Mouse (Mus musculus) lung, adult 2 months (tissue): ENCODE measurements around the gene Sema5b. TPM values are rescaled to one million over a fixed set of nuclear protein-coding genes. Genes with fewer than 3 reads are reported as not detected.

Experiments used
- DNase-seq: peaks from one replicate; pipeline ENCODE4 v3.0.0; 2022
- H3K4me1 ChIP-seq: fragments of 200-500 bp; 2 replicates; pipeline ENCODE4 v1.6.1; 2011; ENCODE audit warnings: low read length; ENCODE audit not compliant: control insufficient read depth, insufficient read depth
- H3K4me3 ChIP-seq: fragments of 200-500 bp; replicated peaks from 2 replicates; pipeline ENCODE3; 2011; ENCODE audit warnings: low read depth, mild to moderate bottlenecking, control low read depth, low read length; ENCODE audit errors: extremely low read depth
- CTCF ChIP-seq: fragments of 200-500 bp; IDR thresholded peaks from 2 replicates; pipeline ENCODE4 v1.5.1; 2011; ENCODE audit warnings: mild to moderate bottlenecking, low read length, control low read depth; ENCODE audit not compliant: insufficient read depth
- POLR2A ChIP-seq: fragments of 200-500 bp; IDR thresholded peaks from 2 replicates; pipeline ENCODE4 v1.6.1; 2011; ENCODE audit warnings: low read depth, mild to moderate bottlenecking, control low read depth, low read length, borderline replicate concordance; ENCODE audit errors: extremely low read depth
- WGBS: fragments of 180-500 bp; shearing (Covaris S2); methylation state at CpG from one replicate; pipeline ENCODE4 v1.1.7; 2018; 5-methylcytosine and 5-hydroxymethylcytosine counted together
- polyA plus RNA-seq: library from polyadenylated mRNA; depleted of rRNA; stranded (reverse); fragments of >200 nt; gene quantifications from 2 replicates; pipeline ENCODE4 v1.2.3, GENCODE M21; 2012

The Sema5b gene
- polyA plus RNA-seq, 1 experiment, result 0.76 TPM

GRCm38 (mm10) chr16:35587046-35587779, 46.3 kb downstream of the Sema5b start:
- 73% methylated on average over 8 of the region's 8 CpGs for WGBS
- TF ChIP-seq CTCF, result no peak
- TF ChIP-seq POLR2A, result no peak
- no peak for DNase-seq
- no peaks in the 10 kb centered on the region; the same call in 1 of the 2 replicates for H3K4me1 ChIP-seq
- H3K4me3 ChIP-seq, result no peak overlapping the region

DNA sequence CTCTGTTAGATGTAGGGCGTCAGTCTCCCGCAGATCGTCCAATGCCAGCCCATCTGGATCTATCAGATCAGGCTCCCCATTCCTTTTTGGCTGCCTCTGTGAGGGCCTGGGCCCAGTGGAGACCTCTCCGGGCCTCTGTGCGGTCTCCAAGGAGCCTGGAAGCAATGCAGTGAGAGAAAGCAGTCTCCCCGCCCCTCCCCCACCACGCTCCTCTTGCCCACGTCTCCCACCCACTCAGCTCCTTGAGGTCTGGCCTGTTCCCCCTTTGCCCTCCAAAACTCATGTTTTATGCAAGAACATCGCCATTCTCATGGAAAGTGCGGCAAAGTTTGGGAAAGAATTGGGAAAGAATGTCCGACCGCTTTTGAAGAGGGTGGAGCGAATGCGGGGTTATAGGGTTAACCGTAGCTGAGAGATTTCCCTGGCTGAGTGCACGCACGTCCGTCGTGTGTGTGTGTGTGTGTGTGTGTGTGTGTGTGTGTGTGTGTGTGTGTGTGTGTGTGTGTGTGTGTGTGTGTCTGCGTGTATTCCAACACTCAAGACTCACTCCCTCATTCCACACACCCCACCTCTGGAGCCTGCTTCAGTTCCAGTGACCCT, 47.0 kb downstream of the Sema5b start:
- WGBS, result 23% methylated on average over 20 of the region's 20 CpGs
- no peak for DNase-seq
- no peak for TF ChIP-seq CTCF
- TF ChIP-seq POLR2A, result no peak
- H3K4me3 ChIP-seq, result no peak overlapping the region
- H3K4me1 ChIP-seq, result no peaks in the 10 kb centered on the region; the same call in none of the 2 replicates

- no peak for TF ChIP-seq POLR2A
- TF ChIP-seq CTCF, result no peak
- no peak for DNase-seq
- no peaks in the 10 kb centered on the region; the same call in none of the 2 replicates for H3K4me1 ChIP-seq
- 40% methylated on average over 18 of the region's 18 CpGs for WGBS
- H3K4me3 ChIP-seq, result no peak overlapping the region
These were observed 47.8 kb downstream of the Sema5b start for GRCm38 (mm10) chr16:35588731-35589151.

GRCm38 (mm10) chr16:35591756-35592155, 50.8 kb downstream of the Sema5b start:
- 23% methylated on average over 11 of the region's 11 CpGs for WGBS
- TF ChIP-seq POLR2A (no peak), CTCF (no peak)
- DNase-seq, result no peak
- Histone ChIP-seq H3K4me3 (no peak overlapping the region), H3K4me1 (no peaks in the 10 kb centered on the region; the same call in none of the 2 replicates)

DNA sequence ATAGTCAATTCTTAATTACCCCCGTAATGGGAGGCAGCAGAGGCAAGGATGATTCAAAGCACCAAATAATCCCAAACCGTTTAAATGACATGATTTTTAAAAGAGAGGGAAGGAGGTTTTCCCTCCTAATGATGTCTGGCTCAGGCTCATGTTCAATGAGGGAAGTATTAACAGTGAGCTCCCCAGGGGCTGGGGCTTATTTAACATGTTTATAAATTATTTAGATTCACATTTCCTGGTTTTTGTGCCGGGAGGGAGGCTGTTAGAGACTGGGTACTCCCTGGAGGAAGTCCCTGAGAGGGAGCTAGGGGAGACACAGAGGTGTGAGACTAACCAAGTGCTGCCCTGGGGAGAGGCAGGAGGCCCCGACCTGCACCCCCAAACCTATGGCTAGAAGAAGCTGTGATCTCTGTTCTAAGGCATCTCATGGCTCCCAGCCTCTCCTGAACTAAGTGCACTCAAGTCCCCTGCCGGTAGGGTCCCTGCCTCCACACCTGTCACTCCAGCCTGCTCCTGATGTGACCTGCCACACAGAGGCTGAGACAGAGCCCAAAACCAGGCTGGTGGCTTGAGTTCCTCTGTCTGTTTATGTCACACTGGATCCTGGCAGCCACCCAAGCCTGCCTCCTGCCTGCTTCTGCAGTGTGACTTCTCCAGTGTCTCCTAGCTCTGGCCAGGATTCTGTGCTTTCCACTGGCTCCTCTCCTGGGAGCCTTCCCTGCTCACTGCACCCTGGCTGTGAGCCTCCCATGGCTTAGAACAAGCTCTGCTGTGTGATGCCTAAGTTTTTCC, 51.5 kb downstream of the Sema5b start:
- 10% methylated on average over 5 of the region's 5 CpGs for WGBS
- no peak for TF ChIP-seq POLR2A
- TF ChIP-seq CTCF, result no peak
- no peak overlapping the region for H3K4me3 ChIP-seq
- no peaks in the 10 kb centered on the region; the same call in none of the 2 replicates for H3K4me1 ChIP-seq
- peak; percentile 13 for DNase-seq

GRCm38 (mm10) chr16:35593474-35593873, 52.5 kb downstream of the Sema5b start:
- WGBS, result 91% methylated on average over 5 of the region's 5 CpGs
- no peaks in the 10 kb centered on the region; the same call in none of the 2 replicates for H3K4me1 ChIP-seq
- no peak for DNase-seq
- H3K4me3 ChIP-seq, result no peak overlapping the region
- TF ChIP-seq POLR2A (no peak), CTCF (no peak)

DNA sequence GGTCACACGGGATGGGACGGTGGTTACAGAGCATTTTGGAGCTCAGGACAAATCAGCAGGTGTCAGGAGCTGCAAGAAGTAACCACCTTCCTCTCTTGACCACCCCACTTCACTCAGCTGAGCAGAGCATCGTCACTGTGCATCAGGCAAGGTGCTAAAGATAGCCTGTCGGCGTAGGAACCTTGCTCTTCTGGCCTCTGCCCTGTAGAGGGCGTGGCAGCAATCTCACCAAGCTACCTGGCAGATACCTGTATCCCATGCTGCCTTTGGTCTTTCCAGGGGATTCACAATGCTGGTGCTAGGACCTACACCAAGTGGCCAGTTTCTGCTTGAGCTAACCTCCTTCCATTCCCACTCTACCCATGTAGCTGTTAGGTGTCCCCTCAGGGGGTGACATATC, 55.3 kb downstream of the Sema5b start:
- WGBS, result 63% methylated on average over 6 of the region's 6 CpGs
- H3K4me3 ChIP-seq, result no peak overlapping the region
- TF ChIP-seq POLR2A (no peak), CTCF (no peak)

GRCm38 (mm10) chr16:35596661-35597350, 55.9 kb downstream of the Sema5b start:
- DNase-seq, result no peak
- 57% methylated on average over 8 of the region's 8 CpGs for WGBS
- TF ChIP-seq POLR2A (no peak), CTCF (no peak)

More for the DNA sequence above, 55.3 kb downstream of the Sema5b start:
- no peaks in the 10 kb centered on the region; the same call in none of the 2 replicates for H3K4me1 ChIP-seq
- no peak for DNase-seq

DNA sequence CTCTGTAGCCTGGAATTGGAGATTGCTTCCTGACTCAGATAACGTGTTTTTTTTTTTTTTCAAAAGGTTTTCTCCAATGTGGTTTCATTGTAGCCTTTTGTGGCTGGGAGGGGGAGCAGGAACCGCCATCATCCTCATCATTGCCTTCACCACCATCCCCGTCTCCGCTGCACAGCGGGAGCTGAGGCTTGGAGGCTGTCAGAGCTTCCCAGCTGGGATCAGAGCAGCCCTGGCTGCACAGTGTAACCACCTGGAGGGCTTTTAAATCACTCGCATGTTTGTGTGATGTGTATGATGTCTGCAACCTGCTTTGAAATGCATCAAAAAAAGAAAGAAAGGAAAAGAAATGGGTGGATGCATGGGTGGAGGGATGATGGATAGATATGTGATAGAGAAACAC, 57.0 kb downstream of the Sema5b start:
- DNase-seq, result no peak
- 40% methylated on average over 6 of the region's 6 CpGs for WGBS
- H3K4me3 ChIP-seq, result no peak overlapping the region
- H3K4me1 ChIP-seq, result no peaks in the 10 kb centered on the region
- no peak for TF ChIP-seq POLR2A

More at GRCm38 (mm10) chr16:35596661-35597350, 55.9 kb downstream of the Sema5b start:
- Histone ChIP-seq H3K4me3 (no peak overlapping the region), H3K4me1 (no peaks in the 10 kb centered on the region; the same call in 1 of the 2 replicates)
